Mouse (Mus musculus): ENCODE results near the gene G430095P16Rik. TPM values are rescaled to one million over a fixed set of nuclear protein-coding genes. Genes with fewer than 3 reads are reported as not detected.
A peak's percentile ranks its signal among the peaks of the same experiment; 100 is the strongest.

G430095P16Rik gene
- total RNA-seq, 2 experiments from 2014 or later: 0.54 TPM; not detected in 1

- peak overlapping the region; percentile 85 for H3K27ac ChIP-seq
- no peak for TF ChIP-seq CTCF (conservative IDR thresholded peaks at IDR 0.05)
- no peak for DNase-seq (ENCODE audit: low spot score in 2 of 2)
- peak overlapping the region; percentile 30 for H3K4me3 ChIP-seq
These were observed 17.7 kb upstream of the G430095P16Rik start for GRCm38 (mm10) chr8:84704867-84705831.

GRCm38 (mm10) chr8:84705960-84706359, 16.8 kb upstream of the G430095P16Rik start:
- DNase-seq (ENCODE audit: low spot score in 2 of 2): no peak
- H3K4me3 ChIP-seq: peak overlapping the region; percentile 30
- peak overlapping the region; percentile 85 for H3K27ac ChIP-seq
- TF ChIP-seq CTCF (conservative IDR thresholded peaks at IDR 0.05): no peak

- Histone ChIP-seq H3K27ac (peak overlapping the region; percentile 85), H3K4me3 (peak overlapping the region; percentile 31)
- no peak for TF ChIP-seq CTCF (conservative IDR thresholded peaks at IDR 0.05)
- DNase-seq (ENCODE audit: low spot score in 2 of 2): no peak
These were observed 16.1 kb upstream of the G430095P16Rik start for GRCm38 (mm10) chr8:84706610-84707266.

- no peak for TF ChIP-seq CTCF (conservative IDR thresholded peaks at IDR 0.05)
- DNase-seq (ENCODE audit: low spot score in 2 of 2): no peak
- Histone ChIP-seq H3K4me3 (peak overlapping the region; percentile 31; the same call in 1 of the 2 replicates), H3K27ac (peak overlapping the region; percentile 85)
These were observed 15.4 kb upstream of the G430095P16Rik start for GRCm38 (mm10) chr8:84707267-84707883.

- no peak for DNase-seq (ENCODE audit: low spot score in 2 of 2)
- Histone ChIP-seq H3K4me3 (no peak overlapping the region; the same call in 1 of the 2 replicates), H3K27ac (peak overlapping the region; percentile 85)
- no peak for TF ChIP-seq CTCF (conservative IDR thresholded peaks at IDR 0.05)
These were observed 14.7 kb upstream of the G430095P16Rik start for GRCm38 (mm10) chr8:84708071-84708541.

GRCm38 (mm10) chr8:84708774-84709475, 13.9 kb upstream of the G430095P16Rik start:
- peak overlapping the region; percentile 71 for H3K27ac ChIP-seq
- TF ChIP-seq CTCF (conservative IDR thresholded peaks at IDR 0.05): peak; percentile 97
- H3K4me3 ChIP-seq: no peak overlapping the region
- peak; percentile 81 to 90 for DNase-seq (ENCODE audit: low spot score in 2 of 2)

- Histone ChIP-seq H3K27ac (peak overlapping the region; percentile 84), H3K4me3 (no peak overlapping the region)
- TF ChIP-seq CTCF (conservative IDR thresholded peaks at IDR 0.05): no peak
- no peak for DNase-seq (ENCODE audit: low spot score in 2 of 2)
These were observed 12.9 kb upstream of the G430095P16Rik start for GRCm38 (mm10) chr8:84709931-84710330.

GRCm38 (mm10) chr8:84711312-84711711, 11.5 kb upstream of the G430095P16Rik start:
- TF ChIP-seq CTCF (conservative IDR thresholded peaks at IDR 0.05): no peak
- peak overlapping the region; percentile 84 for H3K27ac ChIP-seq
- DNase-seq (ENCODE audit: low spot score in 2 of 2): no peak
- H3K4me3 ChIP-seq: no peak overlapping the region

- H3K27ac ChIP-seq: peak overlapping the region; percentile 84
- DNase-seq (ENCODE audit: low spot score in 2 of 2): peak in 1 of 2 experiments; percentile 68
- 0 out of 2 replicates have a peak, but pooled peaks have one; percentile 10 for TF ChIP-seq CTCF (conservative IDR thresholded peaks at IDR 0.05)
- no peak overlapping the region for H3K4me3 ChIP-seq
These were observed 10.7 kb upstream of the G430095P16Rik start for GRCm38 (mm10) chr8:84711933-84712758.

GRCm38 (mm10) chr8:84712759-84713120, 10.1 kb upstream of the G430095P16Rik start:
- TF ChIP-seq CTCF (conservative IDR thresholded peaks at IDR 0.05): no peak

GRCm38 (mm10) chr8:84713381-84713780, 9.4 kb upstream of the G430095P16Rik start:
- no peak for TF ChIP-seq CTCF (conservative IDR thresholded peaks at IDR 0.05)
- H3K27ac ChIP-seq: peak overlapping the region; percentile 85
- no peak overlapping the region for H3K4me3 ChIP-seq
- no peak for DNase-seq (ENCODE audit: low spot score in 2 of 2)

More at GRCm38 (mm10) chr8:84712759-84713120, 10.1 kb upstream of the G430095P16Rik start:
- peak overlapping the region; percentile 85 for H3K27ac ChIP-seq
- no peak for DNase-seq (ENCODE audit: low spot score in 2 of 2)
- no peak overlapping the region for H3K4me3 ChIP-seq

Measured in layer of hippocampus, adult 2 months (tissue).